Mouse (Mus musculus): Measurements from ENCODE around the gene Chil1.

- TF ChIP-seq CTCF (IDR thresholded peaks at IDR 0.05; ENCODE audit: low read depth, low read length) (no peak), POLR2A (IDR thresholded peaks at IDR 0.05; ENCODE audit: extremely low read depth, insufficient read depth, low read length) (no peak)
These were observed 13.6 kb downstream of the Chil1 start for GRCm38 (mm10) chr1:134195571-134195970.

Data from liver, adult 2 months (tissue).